Mouse (Mus musculus) bone marrow macrophage, adult 2 months (primary cell): ENCODE data around the gene Hpdl.

Source experiments
- CTCF ChIP-seq: IDR thresholded peaks from 2 replicates; pipeline ENCODE4 v1.5.1; 2012; ENCODE audit warnings: low read depth, mild to moderate bottlenecking, low read length, moderate library complexity
- POLR2A ChIP-seq: IDR thresholded peaks from 2 replicates; pipeline ENCODE4 v1.6.1; 2012; ENCODE audit warnings: mild to moderate bottlenecking, low read depth, low read length, borderline replicate concordance

- no peak for TF ChIP-seq POLR2A
- no peak for TF ChIP-seq CTCF
Observed at GRCm38 (mm10) chr4:116859711-116860110, 38.2 kb upstream of the Hpdl start.
